Mouse (Mus musculus) CD4-positive, CD25-positive, alpha-beta regulatory T cell, adult 4 months (primary cell): ENCODE results near the gene Rfx2. TPM values are rescaled to one million over a fixed set of nuclear protein-coding genes. Genes with fewer than 3 reads are reported as not detected.

ENCODE experiments used
- ATAC-seq: one replicate; pipeline ENCODE4 v1.8.0; 2017
- polyA plus RNA-seq, 2 experiments: library from polyadenylated mRNA; unstranded; fragments of 100-300 nt; shearing (Covaris generic); gene quantifications; one replicate each; pipeline ENCODE4 v1.2.1; 2017

The Rfx2 gene
- polyA plus RNA-seq = 1 to 10 TPM; 1.2 to 2.1 TPM

- no peak for ATAC-seq
Measured at GRCm38 (mm10) chr17:56830411-56831110, at the start of gene Rfx2. Gene Rfx2 (minus strand): TSS chr17:56831013.

GRCm38 (mm10) chr17:56877426-56877825, 46.6 kb upstream of the Rfx2 start:
- ATAC-seq = no peak

GRCm38 (mm10) chr17:56876981-56877380, 46.2 kb upstream of the Rfx2 start:
- no peak for ATAC-seq

- ATAC-seq = no peak
Measured at GRCm38 (mm10) chr17:56876465-56876864, 45.7 kb upstream of the Rfx2 start.

GRCm38 (mm10) chr17:56874936-56875651, 44.3 kb upstream of the Rfx2 start, which contains the start of gene 1700061G19Rik:
Gene 1700061G19Rik (plus strand): TSS chr17:56875477.
- ATAC-seq = no peak

GRCm38 (mm10) chr17:56874237-56874636, 43.4 kb upstream of the Rfx2 start, which contains the start of gene Acsbg2:
Gene Acsbg2 (minus strand): TSS chr17:56874447.
- no peak for ATAC-seq

- ATAC-seq = no peak
Measured at GRCm38 (mm10) chr17:56872512-56872911, 41.7 kb upstream of the Rfx2 start.

- no peak for ATAC-seq
Measured at GRCm38 (mm10) chr17:56871767-56872166, 41.0 kb upstream of the Rfx2 start.

GRCm38 (mm10) chr17:56870287-56870953, 39.6 kb upstream of the Rfx2 start:
- ATAC-seq = no peak

GRCm38 (mm10) chr17:56869481-56869977, 38.7 kb upstream of the Rfx2 start:
- ATAC-seq = no peak

- no peak for ATAC-seq
Measured at GRCm38 (mm10) chr17:56866071-56866470, 35.3 kb upstream of the Rfx2 start.

GRCm38 (mm10) chr17:56861197-56861596, 30.4 kb upstream of the Rfx2 start:
- ATAC-seq = no peak

GRCm38 (mm10) chr17:56858922-56859321, 28.1 kb upstream of the Rfx2 start:
- no peak for ATAC-seq

GRCm38 (mm10) chr17:56858216-56858615, 27.4 kb upstream of the Rfx2 start:
- ATAC-seq = peak; percentile 77

- no peak for ATAC-seq
Measured at GRCm38 (mm10) chr17:56855421-56855820, 24.6 kb upstream of the Rfx2 start.

- ATAC-seq = no peak
Measured at GRCm38 (mm10) chr17:56851167-56851566, 20.4 kb upstream of the Rfx2 start.

GRCm38 (mm10) chr17:56849710-56850109, 18.9 kb upstream of the Rfx2 start:
- no peak for ATAC-seq

GRCm38 (mm10) chr17:56848785-56849184, 18.0 kb upstream of the Rfx2 start:
- ATAC-seq = no peak

- ATAC-seq = peak; percentile 78
Measured at GRCm38 (mm10) chr17:56843678-56844077, 12.9 kb upstream of the Rfx2 start.

- peak; percentile 75 for ATAC-seq
Measured at GRCm38 (mm10) chr17:56842173-56842572, 11.4 kb upstream of the Rfx2 start.

- ATAC-seq = no peak
Measured at GRCm38 (mm10) chr17:56840524-56840923, 9.7 kb upstream of the Rfx2 start.

GRCm38 (mm10) chr17:56836336-56836735, 5.5 kb upstream of the Rfx2 start:
- ATAC-seq = no peak

GRCm38 (mm10) chr17:56833381-56833780, 2.6 kb upstream of the Rfx2 start:
- no peak for ATAC-seq
